Mouse (Mus musculus): Measurements from ENCODE around the gene Sult1a1.
A peak's percentile ranks its signal among the peaks of the same experiment; 100 is the strongest.
"Not testable (repeated sequence)": the region's sequence is repeated elsewhere in the genome, so short reads cannot be mapped to it uniquely, and the experiment has no call there.

Gene Sult1a1

GRCm38 (mm10) chr7:126696303-126696702, 20.1 kb upstream of the Sult1a1 start:
- no peak for DNase-seq

- peak; percentile 88 to 94 for DNase-seq
Observed at GRCm38 (mm10) chr7:126695631-126696207, 19.5 kb upstream of the Sult1a1 start, which contains the start of gene Slx1b. Gene Slx1b (minus strand): TSS chr7:126695784.

GRCm38 (mm10) chr7:126695210-126695611, 19.0 kb upstream of the Sult1a1 start, which contains the start of gene Bola2:
Gene Bola2 (plus strand): TSS chr7:126695401.
- DNase-seq, result peak; percentile 76 to 84

GRCm38 (mm10) chr7:126694441-126695051, 18.3 kb upstream of the Sult1a1 start:
- DNase-seq, result no peak

- no peak for DNase-seq
Observed at GRCm38 (mm10) chr7:126693781-126694180, 17.5 kb upstream of the Sult1a1 start.

- peak; percentile 82 to 85 for DNase-seq
Observed at GRCm38 (mm10) chr7:126693256-126693655, 17.0 kb upstream of the Sult1a1 start.

GRCm38 (mm10) chr7:126692426-126692825, 16.2 kb upstream of the Sult1a1 start:
- peak in 1 of 2 experiments; percentile 27 for DNase-seq

GRCm38 (mm10) chr7:126691676-126692075, 15.4 kb upstream of the Sult1a1 start:
- DNase-seq, result no peak

GRCm38 (mm10) chr7:126690737-126691136, 14.5 kb upstream of the Sult1a1 start:
- DNase-seq, result no peak

GRCm38 (mm10) chr7:126689021-126689420, 12.8 kb upstream of the Sult1a1 start:
- DNase-seq, result no peak

GRCm38 (mm10) chr7:126688156-126688555, 11.9 kb upstream of the Sult1a1 start:
- not testable (repeated sequence) for DNase-seq

GRCm38 (mm10) chr7:126681221-126681620, 5.0 kb upstream of the Sult1a1 start:
- no peak for DNase-seq

GRCm38 (mm10) chr7:126679683-126680082, 3.5 kb upstream of the Sult1a1 start:
- DNase-seq, result no peak

GRCm38 (mm10) chr7:126678545-126679341, 2.5 kb upstream of the Sult1a1 start:
- DNase-seq, result no peak

- DNase-seq, result no peak
Observed at GRCm38 (mm10) chr7:126676631-126677220, 494 bp upstream of the Sult1a1 start.

- no peak for DNase-seq
Observed at GRCm38 (mm10) chr7:126675104-126675503, 1.1 kb downstream of the Sult1a1 start.

- DNase-seq, result no peak
Observed at GRCm38 (mm10) chr7:126672111-126672510, 4.1 kb downstream of the Sult1a1 start.

GRCm38 (mm10) chr7:126670152-126670551, 6.1 kb downstream of the Sult1a1 start:
- no peak for DNase-seq

GRCm38 (mm10) chr7:126668452-126668851, 7.8 kb downstream of the Sult1a1 start:
- no peak for DNase-seq

GRCm38 (mm10) chr7:126667495-126668090, 8.6 kb downstream of the Sult1a1 start:
- DNase-seq, result no peak

GRCm38 (mm10) chr7:126665269-126665668, 11.0 kb downstream of the Sult1a1 start:
- no peak for DNase-seq

- DNase-seq, result no peak
Observed at GRCm38 (mm10) chr7:126663646-126664045, 12.6 kb downstream of the Sult1a1 start.

- no peak for DNase-seq
Observed at GRCm38 (mm10) chr7:126659771-126660170, 16.5 kb downstream of the Sult1a1 start.
